ENCODE assay signal across 17 mouse cellular contexts in genomic region chr1:106611246-106611645, GRCm38 (mm10).
"Had no signal": no experiment of that assay in that cellular context is flagged by ENCODE, and none has a peak within 500 bp of the region (broad histone marks: within the 10 kb centered on the region; RNA-seq: fewer than 3 reads in every experiment).

No protein-coding gene starts in this region.

- H3K27me3 ChIP-seq: midbrain, embryonic 12.5 days; neural tube, embryonic 13.5 days; neural tube, embryonic 15.5 days had no signal

- H3K4me2 ChIP-seq: lung, embryonic 14.5 days; midbrain, embryonic 12.5 days; neural tube, embryonic 13.5 days; neural tube, embryonic 15.5 days had no signal

- H3K9ac ChIP-seq: lung, embryonic 14.5 days; midbrain, embryonic 12.5 days; neural tube, embryonic 13.5 days; neural tube, embryonic 15.5 days had no signal

- H3K4me1 ChIP-seq: midbrain, embryonic 12.5 days; neural tube, embryonic 15.5 days had no signal

- DNase-seq: lung, adult 18-20 months; lung, embryonic 14.5 days; lung, postnatal 10 days; lung, postnatal 4 days; retina, postnatal 1 day; right cerebral cortex, adult 18-20 months; right cerebral cortex, postnatal 25 days; right cerebral cortex, postnatal 4 days; spleen, adult 18-20 months; thymus, adult 18-20 months; thymus, postnatal 14 days; thymus, postnatal 36 days had no signal

- H3K9me3 ChIP-seq: midbrain, embryonic 10.5 days; midbrain, embryonic 12.5 days; neural tube, embryonic 13.5 days; neural tube, embryonic 15.5 days had no signal

- H3K36me3 ChIP-seq: midbrain, embryonic 10.5 days; midbrain, embryonic 12.5 days; neural tube, embryonic 13.5 days; neural tube, embryonic 15.5 days had no signal

- H3K27ac ChIP-seq: midbrain, embryonic 10.5 days; midbrain, embryonic 12.5 days; neural tube, embryonic 13.5 days; neural tube, embryonic 15.5 days had no signal

- H3K4me3 ChIP-seq: midbrain, embryonic 10.5 days; midbrain, embryonic 12.5 days; myocyte; neural tube, embryonic 13.5 days; neural tube, embryonic 15.5 days had no signal
